Mouse (Mus musculus) retina, embryonic 14.5 days (tissue): ENCODE data around the gene N4bp2l2.

Source experiments
- DNase-seq: peaks from one replicate; pipeline ENCODE4 v3.0.0-alpha.2; 2015; ENCODE audit warnings: low spot score

The N4bp2l2 gene

DNA sequence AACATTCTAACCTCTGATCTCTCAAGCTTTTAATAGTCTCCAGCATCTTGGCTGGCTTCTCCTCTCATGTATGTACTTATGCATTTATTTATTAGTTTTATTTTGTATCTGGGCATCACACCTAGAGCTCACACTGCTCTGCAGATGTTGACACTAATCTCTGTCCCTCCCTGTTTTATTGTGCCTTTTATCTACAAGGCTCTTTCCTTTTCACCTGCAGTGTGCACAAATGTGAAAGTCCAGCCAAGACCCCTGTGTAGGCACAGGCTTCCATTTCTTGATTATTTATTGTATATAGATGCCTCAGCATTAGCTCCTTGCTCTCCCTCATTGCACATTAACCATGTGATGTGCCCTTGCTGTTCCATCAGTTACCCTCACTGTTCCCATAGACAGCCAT is 104.6 kb downstream of the N4bp2l2 start:
- DNase-seq, result no peak

DNA sequence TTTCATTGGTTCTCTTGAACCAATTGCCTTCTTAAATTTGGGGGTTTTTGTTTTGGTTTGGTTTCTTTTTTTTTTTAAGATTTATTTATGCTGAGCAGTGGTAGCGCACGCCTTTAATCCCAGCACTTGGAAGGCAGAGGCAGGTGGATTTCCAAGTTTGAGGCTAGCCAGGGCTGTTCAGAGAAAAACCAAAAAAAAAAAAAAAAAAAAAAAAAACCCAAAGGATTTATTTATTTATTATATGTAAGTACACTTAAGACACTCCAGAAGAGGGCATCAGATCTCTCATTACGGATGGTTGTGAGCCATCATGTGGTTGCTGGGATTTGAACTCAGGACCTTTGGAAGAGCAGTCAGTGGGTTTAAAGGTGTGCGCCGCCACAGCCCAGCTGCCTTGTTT is 105.1 kb downstream of the N4bp2l2 start:
- DNase-seq, result no peak

DNA sequence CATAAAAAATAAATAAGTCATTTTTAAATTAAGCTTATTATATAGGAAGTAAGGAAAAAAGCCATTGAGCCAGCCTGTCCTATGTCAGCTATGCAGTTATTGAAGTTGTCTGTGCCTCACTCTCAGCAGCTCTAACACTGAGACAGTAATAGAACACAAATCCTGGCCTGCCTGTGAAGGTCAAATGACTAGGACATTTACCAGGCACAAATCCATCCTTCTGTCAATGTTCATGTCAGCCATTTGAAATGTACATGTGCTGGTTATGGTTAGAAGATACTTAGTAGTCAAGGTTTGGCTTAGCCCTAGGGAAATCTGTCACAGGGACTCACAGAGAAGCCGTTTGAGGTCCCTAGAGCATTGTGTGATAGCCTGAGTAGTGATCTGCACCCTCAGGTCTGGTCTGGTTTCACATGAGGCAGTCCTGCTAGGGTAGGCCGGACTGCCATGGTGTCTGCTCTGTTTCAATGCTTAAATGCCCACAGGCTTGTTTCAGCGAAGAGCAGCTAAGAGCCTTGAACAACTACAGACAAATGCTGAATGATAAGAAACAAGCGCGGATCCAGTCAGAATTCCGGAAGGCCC is 106.4 kb downstream of the N4bp2l2 start:
- DNase-seq, result no peak
